ENCODE assay signal across 22 mouse cellular contexts in genomic region chr3:52572514-52573485, GRCm38 (mm10).
A peak's percentile ranks its signal among the peaks of the same experiment; 100 is the strongest.
DNase-seq lines count a peak whose midpoint lies in the region; ATAC-seq and TF ChIP-seq lines count a peak whose summit lies in the region.
"Had no signal": no experiment of that assay in that cellular context is flagged by ENCODE, and none has a peak within 500 bp of the region (broad histone marks: within the 10 kb centered on the region; RNA-seq: fewer than 3 reads in every experiment).

No protein-coding gene starts in this region.

- no peak for TF ChIP-seq EP300 in lung, postnatal 0 days (IDR thresholded peaks at IDR 0.05)

- no peaks in the 10 kb centered on the region for H3K36me3 ChIP-seq in lung, postnatal 0 days (ENCODE audit: insufficient read depth, low read length)
- H3K36me3 ChIP-seq in embryonic facial prominence, embryonic 10.5 days (replicated peaks) = no peaks in the 10 kb centered on the region
- H3K36me3 ChIP-seq in neural tube, embryonic 15.5 days = no peaks in the 10 kb centered on the region
- H3K36me3 ChIP-seq: embryonic facial prominence, embryonic 12.5 days; heart, embryonic 10.5 days; limb, embryonic 10.5 days; liver, embryonic 13.5 days; midbrain, embryonic 15.5 days; neural tube, embryonic 13.5 days had no signal

- peak; percentile 33 for DNase-seq in lung, postnatal 25 days (ENCODE audit: low spot score)
- no peak for DNase-seq in lung, postnatal 0 days (ENCODE audit: low spot score)
- peak; percentile 81 for DNase-seq in T-cell, adult 2 months (ENCODE audit: low spot score)
- peak; percentile 70 for DNase-seq in thymus, postnatal 14 days
- no peak for DNase-seq in gastrocnemius, adult 18-20 months (ENCODE audit: low spot score)
- DNase-seq in embryonic facial prominence, embryonic 10.5 days (ENCODE audit: low spot score) = no peak
- DNase-seq: adrenal gland, adult 2 months; cerebellum, postnatal 25 days; gastrocnemius, adult 2 months; heart, postnatal 36 days; kidney, postnatal 10 days; liver, embryonic 13.5 days; lung, postnatal 14 days had no signal

- TF ChIP-seq CTCF in lung, postnatal 0 days (IDR thresholded peaks at IDR 0.05) = no peak

- ATAC-seq in lung, postnatal 0 days = no peak
- peak; percentile 50 for ATAC-seq in neutrophil, adult 5-6 weeks (ENCODE audit: extremely low read depth, insufficient number of reproducible peaks, low FRiP score, poor library complexity, severe bottlenecking)
- ATAC-seq in neural tube, embryonic 15.5 days (ENCODE audit: low FRiP score) = no peak
- ATAC-seq: intestine, embryonic 16.5 days; midbrain, embryonic 15.5 days had no signal

- no peaks in the 10 kb centered on the region for H3K9me3 ChIP-seq in lung, postnatal 0 days (ENCODE audit: low read length)
- no peaks in the 10 kb centered on the region for H3K9me3 ChIP-seq in embryonic facial prominence, embryonic 10.5 days
- H3K9me3 ChIP-seq in neural tube, embryonic 15.5 days (replicated peaks) = no peaks in the 10 kb centered on the region
- H3K9me3 ChIP-seq: embryonic facial prominence, embryonic 12.5 days; heart, embryonic 10.5 days; limb, embryonic 10.5 days; liver, embryonic 13.5 days; midbrain, embryonic 15.5 days; neural tube, embryonic 13.5 days had no signal

- WGBS in lung, postnatal 0 days = 77% methylated on average over 11 of the region's 11 CpGs
- WGBS in embryonic facial prominence, embryonic 10.5 days = 86% methylated on average over 11 of the region's 11 CpGs
- 67% methylated on average over 11 of the region's 11 CpGs for WGBS in neural tube, embryonic 15.5 days

- H3K27me3 ChIP-seq in lung, postnatal 0 days (replicated peaks; ENCODE audit: insufficient read depth, low read length) = no peaks in the 10 kb centered on the region
- no peaks in the 10 kb centered on the region; the same call in 1 of the 2 replicates for H3K27me3 ChIP-seq in embryonic facial prominence, embryonic 10.5 days (replicated peaks; ENCODE audit: low read depth, poor library complexity, severe bottlenecking)
- no peaks in the 10 kb centered on the region for H3K27me3 ChIP-seq in neural tube, embryonic 15.5 days (replicated peaks)
- H3K27me3 ChIP-seq: embryonic facial prominence, embryonic 12.5 days; liver, embryonic 13.5 days; midbrain, embryonic 15.5 days; neural tube, embryonic 13.5 days had no signal

- no peak overlapping the region for H3K9ac ChIP-seq in lung, postnatal 0 days (replicated peaks; ENCODE audit: low read depth)
- no peak overlapping the region for H3K9ac ChIP-seq in neural tube, embryonic 15.5 days (replicated peaks)
- H3K9ac ChIP-seq: embryonic facial prominence, embryonic 12.5 days; liver, embryonic 13.5 days; midbrain, embryonic 15.5 days; neural tube, embryonic 13.5 days had no signal

- H3K27ac ChIP-seq in lung, postnatal 0 days (ENCODE audit: low read length) = no peak overlapping the region
- no peak overlapping the region for H3K27ac ChIP-seq in embryonic facial prominence, embryonic 10.5 days (replicated peaks)
- no peak overlapping the region for H3K27ac ChIP-seq in neural tube, embryonic 15.5 days (replicated peaks)
- H3K27ac ChIP-seq: embryonic facial prominence, embryonic 12.5 days; gastrocnemius, adult 2 months; heart, embryonic 10.5 days; limb, embryonic 10.5 days; liver, embryonic 13.5 days; midbrain, embryonic 15.5 days; neural tube, embryonic 13.5 days; stomach, postnatal 0 days had no signal

- H3K4me1 ChIP-seq in lung, postnatal 0 days (ENCODE audit: insufficient read depth, low read depth, low read length) = no peaks in the 10 kb centered on the region
- no peaks in the 10 kb centered on the region for H3K4me1 ChIP-seq in embryonic facial prominence, embryonic 10.5 days
- peaks cover 9% of the 10 kb centered on the region for H3K4me1 ChIP-seq in neural tube, embryonic 15.5 days
- H3K4me1 ChIP-seq: embryonic facial prominence, embryonic 12.5 days; heart, embryonic 10.5 days; limb, embryonic 10.5 days; liver, embryonic 13.5 days; midbrain, embryonic 15.5 days had no signal

- no peak overlapping the region for H3K4me3 ChIP-seq in lung, postnatal 0 days (ENCODE audit: low read depth, low read length)
- H3K4me3 ChIP-seq in embryonic facial prominence, embryonic 10.5 days = no peak overlapping the region
- no peak overlapping the region for H3K4me3 ChIP-seq in neural tube, embryonic 15.5 days (replicated peaks)
- H3K4me3 ChIP-seq: embryonic facial prominence, embryonic 12.5 days; gastrocnemius, adult 2 months; heart, embryonic 10.5 days; limb, embryonic 10.5 days; liver, embryonic 13.5 days; midbrain, embryonic 15.5 days; neural tube, embryonic 13.5 days had no signal

- H3K4me2 ChIP-seq in lung, postnatal 0 days (replicated peaks; ENCODE audit: low read depth, low read length) = no peak overlapping the region
- H3K4me2 ChIP-seq in neural tube, embryonic 15.5 days = no peak overlapping the region
- H3K4me2 ChIP-seq: embryonic facial prominence, embryonic 12.5 days; liver, embryonic 13.5 days; midbrain, embryonic 15.5 days; neural tube, embryonic 13.5 days had no signal

Comparison
In these comparisons a context has a peak if more than half of its experiments do, and no peak if none do; other contexts are left out.
1. DNase-seq: peak in lung, postnatal 25 days (single experiment), T-cell, adult 2 months (single experiment) and thymus, postnatal 14 days (single experiment); none in lung, postnatal 0 days (single experiment), gastrocnemius, adult 18-20 months (single experiment) and embryonic facial prominence, embryonic 10.5 days (single experiment).